Mouse (Mus musculus) cerebellum, postnatal 10 days (tissue): ENCODE data around the gene Cblb.

Source experiments
- DNase-seq, 2 experiments: peaks; one replicate each; pipeline ENCODE4 v3.0.0; 2021; ENCODE audit warnings: mixed read lengths in 2 of 2

Gene Cblb

GRCm38 (mm10) chr16:52219069-52219468 lies 188.0 kb downstream of the Cblb start:
- DNase-seq, result peak; percentile 53 to 56

GRCm38 (mm10) chr16:52222896-52223295 lies 191.9 kb downstream of the Cblb start:
- DNase-seq, result no peak

- no peak for DNase-seq
These were observed 198.4 kb downstream of the Cblb start for GRCm38 (mm10) chr16:52229446-52229845.

- DNase-seq, result no peak
These were observed 198.9 kb downstream of the Cblb start for GRCm38 (mm10) chr16:52229930-52230329.

- DNase-seq, result no peak
These were observed 211.1 kb downstream of the Cblb start for GRCm38 (mm10) chr16:52242144-52242543.

- peak; percentile 9 to 13 for DNase-seq
These were observed 212.5 kb downstream of the Cblb start for GRCm38 (mm10) chr16:52243421-52243973.

GRCm38 (mm10) chr16:52250196-52250595 lies 219.2 kb downstream of the Cblb start:
- no peak for DNase-seq

GRCm38 (mm10) chr16:52250935-52251334 lies 219.9 kb downstream of the Cblb start:
- DNase-seq, result no peak
